In genomic region chr8:125083746-125084145, GRCm38 (mm10) we compare ENCODE assay signal across 8 mouse cellular contexts. TPM values are rescaled to one million over a fixed set of nuclear protein-coding genes. Genes with fewer than 3 reads are reported as not detected.
A peak's percentile ranks its signal among the peaks of the same experiment; 100 is the strongest.
DNase-seq lines count a peak whose midpoint lies in the region; ATAC-seq lines count a peak whose summit lies in the region.

No protein-coding gene starts in this region.

- no peak for ATAC-seq in embryonic facial prominence, embryonic 13.5 days (ENCODE audit: insufficient number of reproducible peaks, insufficient read depth, low FRiP score, low TSS enrichment, low read depth)
- no peak for ATAC-seq in heart, embryonic 16.5 days (replicated peaks; ENCODE audit: extremely low read depth, insufficient read depth, low FRiP score)
- ATAC-seq in neural tube, embryonic 13.5 days (ENCODE audit: low read depth), result no peak

- no peaks in the 10 kb centered on the region for H3K27me3 ChIP-seq in embryonic facial prominence, embryonic 13.5 days
- no peaks in the 10 kb centered on the region for H3K27me3 ChIP-seq in heart, embryonic 16.5 days (ENCODE audit: control insufficient read depth, insufficient read depth, low read length)
- no peaks in the 10 kb centered on the region for H3K27me3 ChIP-seq in neural tube, embryonic 13.5 days

- no peaks in the 10 kb centered on the region for H3K9me3 ChIP-seq in embryonic facial prominence, embryonic 13.5 days
- no peaks in the 10 kb centered on the region for H3K9me3 ChIP-seq in heart, embryonic 16.5 days (replicated peaks; ENCODE audit: control insufficient read depth, low read length)
- H3K9me3 ChIP-seq in neural tube, embryonic 13.5 days, result no peaks in the 10 kb centered on the region

- no peak overlapping the region for H3K4me3 ChIP-seq in embryonic facial prominence, embryonic 13.5 days
- H3K4me3 ChIP-seq in heart, embryonic 16.5 days (ENCODE audit: low read length), result no peak overlapping the region
- no peak overlapping the region for H3K4me3 ChIP-seq in neural tube, embryonic 13.5 days

- H3K4me2 ChIP-seq in embryonic facial prominence, embryonic 13.5 days, result no peak overlapping the region
- H3K4me2 ChIP-seq in heart, embryonic 16.5 days (ENCODE audit: low read depth, low read length), result no peak overlapping the region
- no peak overlapping the region for H3K4me2 ChIP-seq in neural tube, embryonic 13.5 days

- H3K36me3 ChIP-seq in embryonic facial prominence, embryonic 13.5 days, result no peaks in the 10 kb centered on the region
- no peaks in the 10 kb centered on the region for H3K36me3 ChIP-seq in heart, embryonic 16.5 days (ENCODE audit: control insufficient read depth, insufficient read depth)
- no peaks in the 10 kb centered on the region for H3K36me3 ChIP-seq in neural tube, embryonic 13.5 days

- peak; percentile 24 for DNase-seq in thymus, postnatal 25 days
- no peak for DNase-seq in thymus, postnatal 36 days
- peak; percentile 80 for DNase-seq in kidney, postnatal 10 days
- DNase-seq in embryo, embryonic 9.5 days (ENCODE audit: extremely low spot score), result no peak
- no peak for DNase-seq in thymus, adult 18-20 months

- peak overlapping the region; percentile 68 for H3K27ac ChIP-seq in embryonic facial prominence, embryonic 13.5 days
- peak overlapping the region; percentile 37 for H3K27ac ChIP-seq in heart, embryonic 16.5 days (ENCODE audit: low read length)
- peak overlapping the region; percentile 64 for H3K27ac ChIP-seq in neural tube, embryonic 13.5 days (replicated peaks)

- H3K9ac ChIP-seq in embryonic facial prominence, embryonic 13.5 days, result no peak overlapping the region
- no peak overlapping the region for H3K9ac ChIP-seq in heart, embryonic 16.5 days (ENCODE audit: low read length)
- no peak overlapping the region for H3K9ac ChIP-seq in neural tube, embryonic 13.5 days

- H3K4me1 ChIP-seq in embryonic facial prominence, embryonic 13.5 days, result peaks cover 6% of the 10 kb centered on the region
- H3K4me1 ChIP-seq in heart, embryonic 16.5 days (ENCODE audit: control insufficient read depth, insufficient read depth, low read length), result peaks cover 12% of the 10 kb centered on the region
- H3K4me1 ChIP-seq in neural tube, embryonic 13.5 days (replicated peaks), result peaks cover 29% of the 10 kb centered on the region

- WGBS in embryonic facial prominence, embryonic 13.5 days, result 67% methylated on average over 4 of the region's 4 CpGs
- 11% methylated on average over 4 of the region's 4 CpGs for WGBS in heart, embryonic 16.5 days
- 73% methylated on average over 4 of the region's 4 CpGs for WGBS in neural tube, embryonic 13.5 days

RNA-seq across cellular contexts. Expression of gene Disc1, which starts 29.8 kb away (rescaled TPM):
- polyA plus RNA-seq in embryonic facial prominence, embryonic 13.5 days (2015; fragmentation: Nextera tagmentation; extraction: Ambion mirVana), result 3.0 and 3.3 TPM in 2 replicates
- polyA plus RNA-seq in heart, embryonic 16.5 days (2015; fragmentation: Nextera tagmentation; extraction: Ambion mirVana), result 2.3 TPM in 2 replicates
- 1.6 and 2.1 TPM in 2 replicates for polyA plus RNA-seq in neural tube, embryonic 13.5 days (2015; fragmentation: Nextera tagmentation; extraction: Ambion mirVana)

Comparison
In these comparisons a context has a peak if more than half of its experiments do, and no peak if none do; other contexts are left out.
1. DNase-seq: peak in thymus, postnatal 25 days (single experiment) and kidney, postnatal 10 days (single experiment); none in thymus, postnatal 36 days (0 of 2), embryo, embryonic 9.5 days (single experiment) and thymus, adult 18-20 months (0 of 2).
2. Peak in every context shown above with its lines, with median percentiles within 50 percentile points of each other: H3K27ac ChIP-seq.